Mouse (Mus musculus) telencephalon, adult 2 months (tissue): Measurements from ENCODE around the gene Notch1.

Experiments used
- DNase-seq: peaks from one replicate; pipeline ENCODE4 v3.0.0-alpha.2; 2011; ENCODE audit warnings: low read depth, low spot score

Notch1 gene

GRCm38 (mm10) chr2:26531829-26532228, 15.4 kb upstream of the Notch1 start:
- no peak for DNase-seq

- no peak for DNase-seq
Measured at GRCm38 (mm10) chr2:26529881-26530280, 13.4 kb upstream of the Notch1 start.

- no peak for DNase-seq
Measured at GRCm38 (mm10) chr2:26529221-26529805, 12.8 kb upstream of the Notch1 start.

- no peak for DNase-seq
Measured at GRCm38 (mm10) chr2:26526443-26527257, 10.2 kb upstream of the Notch1 start.

- no peak for DNase-seq
Measured at GRCm38 (mm10) chr2:26525355-26526018, 9.0 kb upstream of the Notch1 start.

- DNase-seq = no peak
Measured at GRCm38 (mm10) chr2:26522327-26522726, 5.9 kb upstream of the Notch1 start.

GRCm38 (mm10) chr2:26519753-26520152, 3.3 kb upstream of the Notch1 start:
- no peak for DNase-seq

GRCm38 (mm10) chr2:26516987-26517386, 524 bp upstream of the Notch1 start:
- no peak for DNase-seq

- no peak for DNase-seq
Measured at GRCm38 (mm10) chr2:26515335-26515734, 1.1 kb downstream of the Notch1 start.

GRCm38 (mm10) chr2:26513105-26513745, 3.2 kb downstream of the Notch1 start:
- DNase-seq = no peak

GRCm38 (mm10) chr2:26508661-26509060, 7.8 kb downstream of the Notch1 start:
- no peak for DNase-seq

- DNase-seq = no peak
Measured at GRCm38 (mm10) chr2:26507961-26508391, 8.5 kb downstream of the Notch1 start.

- no peak for DNase-seq
Measured at GRCm38 (mm10) chr2:26507481-26507886, 9.0 kb downstream of the Notch1 start.

GRCm38 (mm10) chr2:26506746-26507280, 9.7 kb downstream of the Notch1 start:
- DNase-seq = no peak

GRCm38 (mm10) chr2:26504772-26505480, 11.5 kb downstream of the Notch1 start:
- DNase-seq = no peak

- DNase-seq = no peak
Measured at GRCm38 (mm10) chr2:26503661-26504575, 12.5 kb downstream of the Notch1 start.

- DNase-seq = no peak
Measured at GRCm38 (mm10) chr2:26502863-26503631, 13.4 kb downstream of the Notch1 start.

- no peak for DNase-seq
Measured at GRCm38 (mm10) chr2:26502299-26502862, 14.1 kb downstream of the Notch1 start.

GRCm38 (mm10) chr2:26501651-26502141, 14.8 kb downstream of the Notch1 start:
- no peak for DNase-seq
